Mouse (Mus musculus) olfactory bulb, adult 2 months (tissue): ENCODE measurements around the gene Rere.

ENCODE experiments used
- CTCF ChIP-seq: fragments of 200-500 bp; IDR thresholded peaks from 2 replicates; pipeline ENCODE4 v1.5.1; 2012; ENCODE audit warnings: low read depth, mild to moderate bottlenecking, low read length, moderate library complexity; ENCODE audit not compliant: insufficient read depth
- POLR2A ChIP-seq: fragments of 200-500 bp; IDR thresholded peaks from 2 replicates; pipeline ENCODE4 v1.6.1; 2012; ENCODE audit warnings: mild to moderate bottlenecking, low read depth, low read length, moderate library complexity; ENCODE audit not compliant: insufficient read depth

DNA sequence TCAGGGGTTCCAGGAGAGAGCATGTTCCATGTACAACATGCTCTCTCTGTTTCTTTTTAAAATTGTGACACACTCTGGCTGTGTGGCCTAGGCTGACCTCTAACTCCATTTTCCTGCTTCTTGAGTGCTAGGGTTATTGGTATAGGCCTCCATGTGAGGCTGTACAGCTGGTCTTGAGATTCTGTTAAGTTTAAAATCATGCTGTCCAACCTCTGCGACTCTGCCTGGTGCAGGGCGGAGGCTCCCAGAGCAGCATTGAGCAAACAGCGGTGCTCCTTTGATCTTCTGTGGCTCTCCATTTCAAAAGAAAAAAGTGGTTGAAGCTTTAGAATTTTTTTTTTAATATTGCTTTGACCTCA lies 302.3 kb downstream of the Rere start:
- TF ChIP-seq CTCF (no peak), POLR2A (no peak)
